Mouse (Mus musculus): ENCODE measurements around the gene Taf11. TPM values are rescaled to one million over a fixed set of nuclear protein-coding genes. Genes with fewer than 3 reads are reported as not detected.

Taf11 gene
- total RNA-seq (2021), result 10 to 100 TPM; 16.5 to 17.7 TPM
- long read RNA-seq, experiment 1, transcript Taf11-201 (5 exons, 1,220 nt), result major isoform, 19 of 21 reads
- long read RNA-seq, experiment 1, partial matches to known transcripts, result 0 of 21 reads
- long read RNA-seq, experiment 1, other reads (novel, unspliced or antisense), result 2 of 21 reads
- long read RNA-seq, experiment 2, transcript Taf11-201 (5 exons, 1,220 nt), result major isoform, 10 of 12 reads
- long read RNA-seq, experiment 2, partial matches to known transcripts, result 2 of 12 reads
- long read RNA-seq, experiment 2, other reads (novel, unspliced or antisense), result 0 of 12 reads

GRCm38 (mm10) chr17:27909622-27910500 lies at the start of gene Taf11:
Taf11 (minus strand) TSS chr17:27909844.
- intact Hi-C loops (cut with DNase I; ENCODE audit: low total_unique reads), result loop anchor here (5.0 to 10.0 kb wide), 3 partner anchors 72 to 162 kb away; no protein-coding TSS in a partner anchor
- DNase-seq, result no peak

GRCm38 (mm10) chr17:27957649-27958048 lies 48.0 kb upstream of the Taf11 start:
- no peak for DNase-seq
- intact Hi-C loops (cut with DNase I; ENCODE audit: low total_unique reads), result no loop called here

GRCm38 (mm10) chr17:27954629-27955402 lies 45.2 kb upstream of the Taf11 start:
- intact Hi-C loops (cut with DNase I; ENCODE audit: low total_unique reads), result no loop called here
- no peak for DNase-seq

- intact Hi-C loops (cut with DNase I; ENCODE audit: low total_unique reads), result no loop called here
- DNase-seq, result no peak
Measured at GRCm38 (mm10) chr17:27953136-27953535, 43.5 kb upstream of the Taf11 start.

GRCm38 (mm10) chr17:27947155-27947554 lies 37.5 kb upstream of the Taf11 start:
- DNase-seq, result no peak
- intact Hi-C loops (cut with DNase I; ENCODE audit: low total_unique reads), result no loop called here

- intact Hi-C loops (cut with DNase I; ENCODE audit: low total_unique reads), result no loop called here
- DNase-seq, result no peak
Measured at GRCm38 (mm10) chr17:27946371-27946770, 36.7 kb upstream of the Taf11 start.

GRCm38 (mm10) chr17:27945546-27946216 lies 36.0 kb upstream of the Taf11 start:
- DNase-seq, result no peak

GRCm38 (mm10) chr17:27942131-27942530 lies 32.5 kb upstream of the Taf11 start:
- no peak for DNase-seq
- intact Hi-C loops (cut with DNase I; ENCODE audit: low total_unique reads), result loop anchor here (2.0 kb wide), 1 partner anchor 25 kb away; no protein-coding TSS in a partner anchor

More at GRCm38 (mm10) chr17:27945546-27946216, 36.0 kb upstream of the Taf11 start:
- intact Hi-C loops (cut with DNase I; ENCODE audit: low total_unique reads), result no loop called here

GRCm38 (mm10) chr17:27941698-27942097 lies 32.1 kb upstream of the Taf11 start:
- no peak for DNase-seq
- intact Hi-C loops (cut with DNase I; ENCODE audit: low total_unique reads), result loop anchor here (2.0 kb wide), 1 partner anchor 25 kb away; no protein-coding TSS in a partner anchor

- intact Hi-C loops (cut with DNase I; ENCODE audit: low total_unique reads), result no loop called here
- no peak for DNase-seq
Measured at GRCm38 (mm10) chr17:27941178-27941577, 31.5 kb upstream of the Taf11 start.

GRCm38 (mm10) chr17:27940352-27940751 lies 30.7 kb upstream of the Taf11 start:
- DNase-seq, result no peak
- intact Hi-C loops (cut with DNase I; ENCODE audit: low total_unique reads), result no loop called here

- no peak for DNase-seq
- intact Hi-C loops (cut with DNase I; ENCODE audit: low total_unique reads), result no loop called here
Measured at GRCm38 (mm10) chr17:27939028-27939427, 29.4 kb upstream of the Taf11 start.

GRCm38 (mm10) chr17:27938121-27938754 lies 28.6 kb upstream of the Taf11 start:
- intact Hi-C loops (cut with DNase I; ENCODE audit: low total_unique reads), result no loop called here
- no peak for DNase-seq

GRCm38 (mm10) chr17:27937054-27937615 lies 27.5 kb upstream of the Taf11 start:
- DNase-seq, result no peak
- intact Hi-C loops (cut with DNase I; ENCODE audit: low total_unique reads), result no loop called here

- no peak for DNase-seq
- intact Hi-C loops (cut with DNase I; ENCODE audit: low total_unique reads), result no loop called here
Measured at GRCm38 (mm10) chr17:27935091-27935490, 25.4 kb upstream of the Taf11 start.

- intact Hi-C loops (cut with DNase I; ENCODE audit: low total_unique reads), result no loop called here
- no peak for DNase-seq
Measured at GRCm38 (mm10) chr17:27934136-27934910, 24.7 kb upstream of the Taf11 start.

GRCm38 (mm10) chr17:27931826-27932225 lies 22.2 kb upstream of the Taf11 start:
- DNase-seq, result no peak
- intact Hi-C loops (cut with DNase I; ENCODE audit: low total_unique reads), result no loop called here

GRCm38 (mm10) chr17:27930291-27930690 lies 20.6 kb upstream of the Taf11 start:
- no peak for DNase-seq
- intact Hi-C loops (cut with DNase I; ENCODE audit: low total_unique reads), result no loop called here

All from gastrocnemius, postnatal 14 days (tissue).